Mouse (Mus musculus) forebrain, embryonic 12.5 days (tissue): ENCODE results near the gene Mn1. TPM values are rescaled to one million over a fixed set of nuclear protein-coding genes. Genes with fewer than 3 reads are reported as not detected.

ENCODE experiments used
- ATAC-seq: fragments of 200-750 bp; cut with Nextera tagmentation; 2 replicates; pipeline ENCODE4 v1.8.0; 2017; ENCODE audit warnings: moderate TSS enrichment; ENCODE audit not compliant: low FRiP score
- H3K27ac ChIP-seq: fragments of 300-500 bp; sonication (generic); 2 replicates; pipeline ENCODE4 v1.5.1; 2016; ENCODE audit warnings: mild to moderate bottlenecking
- H3K27me3 ChIP-seq: fragments of 300-500 bp; sonication (generic); 2 replicates; pipeline ENCODE4 v1.6.1; 2016; ENCODE audit warnings: mild to moderate bottlenecking
- H3K36me3 ChIP-seq: fragments of 300-500 bp; sonication (generic); replicated peaks from 2 replicates; pipeline ENCODE4 v1.6.1; 2016; ENCODE audit warnings: mild to moderate bottlenecking
- H3K4me1 ChIP-seq: fragments of 300-500 bp; sonication (generic); 2 replicates; pipeline ENCODE4 v1.6.1; 2016
- H3K4me2 ChIP-seq: fragments of 300-500 bp; sonication (generic); 2 replicates; pipeline ENCODE4 v1.6.1; 2016; ENCODE audit warnings: mild to moderate bottlenecking, moderate library complexity
- H3K4me3 ChIP-seq: fragments of 300-500 bp; sonication (generic); replicated peaks from 2 replicates; pipeline ENCODE4 v1.5.1; 2016; ENCODE audit warnings: mild to moderate bottlenecking
- H3K9ac ChIP-seq: fragments of 300-500 bp; sonication (generic); 2 replicates; pipeline ENCODE4 v1.6.1; 2016; ENCODE audit warnings: mild to moderate bottlenecking
- H3K9me3 ChIP-seq: fragments of 300-500 bp; sonication (generic); 2 replicates; pipeline ENCODE4 v1.6.1; 2016
- WGBS: fragments of 180-500 bp; shearing (Covaris S2); methylation state at CpG from one replicate; pipeline ENCODE4 v1.1.7; 2016; 5-methylcytosine and 5-hydroxymethylcytosine counted together
- polyA plus RNA-seq: library from polyadenylated mRNA; unstranded; fragments of >200 nt; fragmentation: Nextera tagmentation; extraction: Ambion mirVana; gene quantifications from 2 replicates; pipeline ENCODE4 v1.2.1, GENCODE M21; 2016

The Mn1 gene
- polyA plus RNA-seq, 1 experiment from 2014 or later: 55.8 TPM

GRCm38 (mm10) chr5:111414770-111415249, 2.4 kb upstream of the Mn1 start:
- Histone ChIP-seq H3K36me3 (peaks cover 17% of the 10 kb centered on the region), H3K27ac (peak overlapping the region; percentile 98), H3K9me3 (no peaks in the 10 kb centered on the region), H3K4me1 (peaks cover 43% of the 10 kb centered on the region), H3K9ac (peak overlapping the region; percentile 100), H3K4me3 (peak overlapping the region; percentile 98), H3K4me2 (peak overlapping the region; percentile 98), H3K27me3 (peaks cover 20% of the 10 kb centered on the region)
- ATAC-seq: no peak
- WGBS: 27% methylated on average over 4 of the region's 4 CpGs

DNA sequence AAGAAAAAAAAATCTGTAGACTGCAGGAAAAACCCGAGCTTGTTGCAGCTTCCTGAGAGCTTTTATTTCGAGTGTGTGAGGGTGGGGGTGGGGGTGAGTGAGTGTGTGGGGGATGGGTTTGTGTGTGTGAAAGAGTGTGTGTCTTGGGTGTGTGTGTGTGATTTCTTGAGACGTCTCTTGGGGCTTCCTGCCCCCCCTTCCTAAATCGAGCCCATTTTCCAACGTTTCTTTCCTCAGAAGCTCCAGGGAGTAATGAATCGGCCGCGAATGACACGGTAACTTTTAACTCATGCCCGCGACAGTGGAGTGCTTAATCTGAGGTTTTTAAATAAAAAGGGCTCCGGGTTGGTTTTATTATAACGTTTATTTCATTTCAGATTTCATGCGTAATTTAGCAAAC, 1.6 kb upstream of the Mn1 start:
- Histone ChIP-seq H3K27ac (peak overlapping the region; percentile 98), H3K27me3 (peaks cover 15% of the 10 kb centered on the region), H3K4me3 (peak overlapping the region; percentile 98), H3K4me1 (peaks cover 51% of the 10 kb centered on the region), H3K9me3 (no peaks in the 10 kb centered on the region), H3K4me2 (peak overlapping the region; percentile 98), H3K36me3 (peaks cover 24% of the 10 kb centered on the region), H3K9ac (peak overlapping the region; percentile 100)
- ATAC-seq: no peak
- WGBS: 1% methylated on average over 14 of the region's 14 CpGs

DNA sequence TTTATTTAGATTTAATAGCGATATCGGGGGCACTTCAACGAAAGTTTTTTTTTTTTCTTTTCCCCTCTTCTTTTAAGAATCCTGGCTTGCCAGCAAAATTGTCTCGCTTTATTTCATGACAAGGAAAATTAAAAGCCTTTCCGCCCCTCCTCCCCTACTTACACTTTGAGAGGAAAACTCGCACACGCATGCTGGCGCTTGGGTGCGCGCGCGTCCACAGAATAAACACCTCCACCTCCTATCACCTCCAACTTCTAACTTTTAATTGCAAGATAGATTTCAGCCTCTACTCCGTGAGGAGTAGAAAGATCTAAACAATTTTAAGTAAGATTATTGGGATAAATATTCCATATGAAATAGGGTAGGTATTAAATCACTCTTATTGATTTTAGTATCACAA, 1.1 kb upstream of the Mn1 start:
- Histone ChIP-seq H3K4me3 (peak overlapping the region; percentile 98), H3K27me3 (peaks cover 15% of the 10 kb centered on the region), H3K27ac (peak overlapping the region; percentile 98), H3K9me3 (no peaks in the 10 kb centered on the region), H3K9ac (peak overlapping the region; percentile 100), H3K4me1 (peaks cover 56% of the 10 kb centered on the region), H3K4me2 (peak overlapping the region; percentile 98), H3K36me3 (peaks cover 29% of the 10 kb centered on the region)
- WGBS: under 1% methylated on average over 13 of the region's 13 CpGs
- ATAC-seq: no peak

DNA sequence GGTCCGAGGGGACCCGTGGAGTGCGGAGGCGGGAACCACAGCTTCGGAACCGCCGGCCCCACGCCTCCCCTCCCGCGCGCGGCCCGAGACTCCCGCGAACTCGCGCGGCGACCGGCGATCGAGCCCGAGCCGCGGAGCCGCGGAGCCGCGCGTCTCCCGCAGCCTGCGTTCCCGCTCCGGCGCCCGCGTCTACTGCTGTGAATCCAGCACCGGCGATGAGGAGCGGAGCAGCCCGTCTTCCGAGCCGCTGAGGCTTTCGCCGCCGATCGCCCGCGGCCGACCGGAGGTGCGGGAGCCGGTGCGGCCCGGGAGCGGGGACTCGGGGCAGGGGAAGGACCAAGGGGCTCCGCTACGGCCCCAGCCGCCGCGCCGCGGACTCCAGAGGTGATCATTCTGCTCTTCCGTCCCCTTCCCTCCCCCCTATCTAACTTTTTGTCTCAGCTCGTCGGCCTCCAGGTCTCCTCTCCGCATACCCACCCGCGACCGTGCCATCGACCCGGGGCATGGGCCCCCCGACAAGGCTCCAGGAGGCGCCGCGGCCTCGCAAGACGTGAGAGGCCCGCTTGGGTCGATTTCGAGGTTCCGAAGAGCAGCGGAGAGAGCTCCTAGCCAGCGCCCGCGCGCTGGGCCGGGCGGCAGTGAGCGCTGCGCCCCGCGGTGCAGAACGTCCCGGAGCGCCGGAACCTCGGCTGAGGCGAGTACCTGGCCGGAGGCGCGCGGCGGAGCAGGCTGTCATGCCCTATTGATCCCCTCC, 393 bp downstream of the Mn1 start:
- H3K4me1 ChIP-seq: peaks cover 71% of the 10 kb centered on the region
- ATAC-seq: no peak

DNA sequence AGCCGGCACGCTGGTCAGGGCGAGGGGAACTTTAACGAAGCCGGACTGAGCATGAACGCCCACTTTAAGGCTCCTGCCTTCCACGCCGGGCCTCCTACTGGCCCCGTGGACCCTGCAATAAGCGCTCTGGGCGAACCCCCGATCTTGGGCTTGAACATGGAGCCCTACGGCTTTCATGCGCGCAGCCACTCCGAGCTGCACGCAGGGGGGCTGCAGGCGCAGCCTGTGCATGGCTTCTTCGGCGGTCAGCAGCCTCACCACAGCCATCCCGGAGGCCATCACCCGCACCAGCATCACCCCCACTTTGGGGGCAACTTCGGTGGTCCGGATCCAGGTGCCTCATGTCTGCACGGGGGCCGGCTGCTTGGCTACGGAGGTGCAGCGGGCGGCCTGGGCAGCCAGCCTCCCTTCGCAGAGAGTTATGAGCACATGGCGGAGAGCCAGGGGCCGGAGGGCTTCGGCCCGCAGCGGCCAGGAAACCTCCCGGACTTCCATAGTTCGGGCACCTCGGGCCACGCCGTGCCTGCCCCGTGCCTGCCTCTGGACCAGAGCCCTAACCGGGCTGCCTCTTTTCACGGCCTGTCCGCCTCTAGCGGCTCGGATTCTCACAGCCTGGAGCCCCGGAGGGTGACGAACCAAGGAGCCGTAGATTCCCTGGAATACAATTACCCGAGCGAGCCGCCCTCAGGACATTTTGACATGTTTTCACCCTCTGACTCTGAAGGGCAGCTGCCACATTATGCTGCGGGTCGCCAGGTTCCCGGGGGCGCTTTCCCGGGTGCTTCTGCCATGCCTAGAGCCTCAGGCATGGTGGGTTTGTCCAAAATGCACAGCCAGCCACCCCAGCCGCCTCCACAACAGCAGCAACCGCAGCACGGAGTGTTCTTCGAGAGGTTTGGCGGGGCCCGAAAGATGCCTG, 1.3 kb downstream of the Mn1 start:
- Histone ChIP-seq H3K4me3 (peak overlapping the region; percentile 98), H3K9me3 (no peaks in the 10 kb centered on the region), H3K27me3 (peaks cover 4% of the 10 kb centered on the region; the same call in 1 of the 2 replicates), H3K27ac (peak overlapping the region; percentile 98), H3K9ac (peak overlapping the region; percentile 100), H3K4me2 (peak overlapping the region; percentile 98), H3K4me1 (peaks cover 75% of the 10 kb centered on the region), H3K36me3 (peaks cover 43% of the 10 kb centered on the region)
- no peak for ATAC-seq
- under 1% methylated on average over 63 of the region's 63 CpGs for WGBS

More for the DNA sequence above, 393 bp downstream of the Mn1 start:
- Histone ChIP-seq H3K27ac (peak overlapping the region; percentile 98), H3K4me3 (peak overlapping the region; percentile 98), H3K9ac (peak overlapping the region; percentile 100), H3K4me2 (peak overlapping the region; percentile 98), H3K36me3 (peaks cover 43% of the 10 kb centered on the region), H3K27me3 (peaks cover 9% of the 10 kb centered on the region; the same call in 1 of the 2 replicates), H3K9me3 (no peaks in the 10 kb centered on the region)
- WGBS: under 1% methylated on average over 90 of the region's 105 CpGs

GRCm38 (mm10) chr5:111419121-111419881, 2.1 kb downstream of the Mn1 start:
- peak overlapping the region; percentile 98 for H3K4me3 ChIP-seq
- no peak for ATAC-seq
- 2% methylated on average over 42 of the region's 42 CpGs for WGBS
- peaks cover 48% of the 10 kb centered on the region for H3K36me3 ChIP-seq
- H3K4me1 ChIP-seq: peaks cover 75% of the 10 kb centered on the region
- peak overlapping the region; percentile 98 for H3K27ac ChIP-seq
- H3K9me3 ChIP-seq: no peaks in the 10 kb centered on the region
- H3K9ac ChIP-seq: peak overlapping the region; percentile 100
- H3K4me2 ChIP-seq: peak overlapping the region; percentile 98
- no peaks in the 10 kb centered on the region for H3K27me3 ChIP-seq

DNA sequence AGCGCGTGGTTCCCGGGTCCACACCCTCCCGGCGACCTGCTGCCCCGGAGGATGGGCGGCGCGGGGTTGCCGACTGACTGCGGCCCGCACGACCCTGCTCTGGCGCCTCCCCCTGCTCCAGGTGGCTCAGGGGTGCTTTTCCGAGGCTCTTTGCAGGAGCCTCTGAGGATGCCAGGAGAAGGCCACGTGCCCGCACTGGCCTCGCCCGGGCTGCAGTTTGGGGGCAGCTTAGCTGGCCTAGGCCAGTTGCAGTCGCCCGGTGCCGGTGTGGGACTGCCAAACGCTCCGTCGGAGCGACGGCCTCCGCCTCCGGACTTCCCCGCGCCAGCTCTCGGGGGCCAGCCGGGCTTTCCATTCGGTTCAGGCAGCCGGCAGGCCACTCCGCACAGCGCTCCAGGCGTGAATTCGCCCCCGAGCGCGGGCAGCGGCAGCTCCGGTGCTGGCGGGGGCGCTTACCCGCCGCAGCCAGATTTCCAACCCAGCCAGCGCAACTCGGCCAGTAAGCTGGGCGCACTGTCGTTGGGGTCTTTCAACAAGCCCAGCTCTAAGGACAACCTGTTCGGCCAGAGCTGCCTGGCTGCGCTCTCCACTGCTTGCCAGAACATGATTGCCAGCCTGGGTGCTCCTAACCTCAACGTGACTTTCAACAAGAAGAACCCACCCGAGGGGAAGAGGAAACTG, 3.0 kb downstream of the Mn1 start:
- Histone ChIP-seq H3K36me3 (peaks cover 57% of the 10 kb centered on the region), H3K27me3 (no peaks in the 10 kb centered on the region), H3K9ac (peak overlapping the region; percentile 100), H3K9me3 (no peaks in the 10 kb centered on the region), H3K4me1 (peaks cover 75% of the 10 kb centered on the region), H3K4me2 (peak overlapping the region; percentile 98), H3K4me3 (peak overlapping the region; percentile 98), H3K27ac (peak overlapping the region; percentile 98)
- WGBS: 2% methylated on average over 56 of the region's 56 CpGs
- ATAC-seq: no peak

GRCm38 (mm10) chr5:111420896-111421295, 3.7 kb downstream of the Mn1 start:
- no peak for ATAC-seq
- Histone ChIP-seq H3K9me3 (no peaks in the 10 kb centered on the region), H3K4me3 (peak overlapping the region; percentile 98), H3K4me2 (peak overlapping the region; percentile 98), H3K36me3 (peaks cover 60% of the 10 kb centered on the region), H3K4me1 (peaks cover 77% of the 10 kb centered on the region), H3K9ac (peak overlapping the region; percentile 100), H3K27ac (peak overlapping the region; percentile 98), H3K27me3 (no peaks in the 10 kb centered on the region)
- WGBS: 28% methylated on average over 22 of the region's 22 CpGs

DNA sequence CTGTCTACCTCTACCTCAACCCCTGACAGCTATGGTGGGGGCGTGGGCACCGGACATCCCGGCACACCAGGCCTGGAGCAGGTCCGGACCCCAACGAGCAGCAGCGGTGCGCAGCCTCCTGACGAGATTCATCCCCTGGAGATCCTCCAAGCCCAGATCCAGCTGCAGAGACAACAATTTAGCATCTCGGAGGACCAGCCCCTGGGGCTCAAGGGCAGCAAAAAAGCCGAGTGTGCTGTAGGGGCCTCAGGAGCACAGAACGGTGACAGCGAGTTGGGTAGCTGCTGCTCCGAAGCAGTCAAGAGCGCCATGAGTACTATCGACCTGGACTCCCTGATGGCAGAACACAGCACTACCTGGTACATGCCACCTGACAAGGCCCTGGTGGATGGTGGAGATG, 4.3 kb downstream of the Mn1 start:
- Histone ChIP-seq H3K4me2 (peak overlapping the region; percentile 98), H3K9me3 (no peaks in the 10 kb centered on the region), H3K36me3 (peaks cover 61% of the 10 kb centered on the region), H3K4me3 (peak overlapping the region; percentile 98), H3K27ac (peak overlapping the region; percentile 98), H3K4me1 (peaks cover 82% of the 10 kb centered on the region), H3K27me3 (no peaks in the 10 kb centered on the region), H3K9ac (peak overlapping the region; percentile 100)
- 53% methylated on average over 15 of the region's 15 CpGs for whole genome bisulfite sequencing
- ATAC-seq: no peak

- no peaks in the 10 kb centered on the region for H3K27me3 ChIP-seq
- H3K4me2 ChIP-seq: peak overlapping the region; percentile 98
- 26% methylated on average over 8 of the region's 8 CpGs for WGBS
- H3K4me3 ChIP-seq: peak overlapping the region; percentile 98
- H3K9ac ChIP-seq: peak overlapping the region; percentile 100
- peaks cover 70% of the 10 kb centered on the region for H3K36me3 ChIP-seq
- no peak for ATAC-seq
- H3K4me1 ChIP-seq: peaks cover 90% of the 10 kb centered on the region
- no peaks in the 10 kb centered on the region for H3K9me3 ChIP-seq
- peak overlapping the region; percentile 98 for H3K27ac ChIP-seq
Observed at GRCm38 (mm10) chr5:111422058-111422800, 5.1 kb downstream of the Mn1 start.

- H3K9me3 ChIP-seq: no peaks in the 10 kb centered on the region
- H3K4me1 ChIP-seq: peaks cover 98% of the 10 kb centered on the region
- H3K4me2 ChIP-seq: peak overlapping the region; percentile 98
- no peaks in the 10 kb centered on the region for H3K27me3 ChIP-seq
- H3K4me3 ChIP-seq: peak overlapping the region; percentile 98
- ATAC-seq: peak; percentile 44; the same call in 1 of the 2 replicates
- H3K9ac ChIP-seq: peak overlapping the region; percentile 100
- peaks cover 75% of the 10 kb centered on the region for H3K36me3 ChIP-seq
- H3K27ac ChIP-seq: peak overlapping the region; percentile 98
- WGBS: 22% methylated on average over 10 of the region's 10 CpGs
Observed at GRCm38 (mm10) chr5:111423011-111423410, 5.8 kb downstream of the Mn1 start.
